Mouse (Mus musculus): Measurements from ENCODE around the gene Pvr. TPM values are rescaled to one million over a fixed set of nuclear protein-coding genes. Genes with fewer than 3 reads are reported as not detected.

Gene Pvr
- total RNA-seq (2021) = 10 to 100 TPM; 10.7 to 15.3 TPM
- long read RNA-seq, experiment 1, partial matches to known transcripts = 0 of 4 reads
- long read RNA-seq, experiment 1, other reads (novel, unspliced or antisense) = 1 of 4 reads
- long read RNA-seq, experiment 2, partial matches to known transcripts = 0 of 2 reads
- long read RNA-seq, experiment 2, other reads (novel, unspliced or antisense) = 0 of 2 reads

DNA sequence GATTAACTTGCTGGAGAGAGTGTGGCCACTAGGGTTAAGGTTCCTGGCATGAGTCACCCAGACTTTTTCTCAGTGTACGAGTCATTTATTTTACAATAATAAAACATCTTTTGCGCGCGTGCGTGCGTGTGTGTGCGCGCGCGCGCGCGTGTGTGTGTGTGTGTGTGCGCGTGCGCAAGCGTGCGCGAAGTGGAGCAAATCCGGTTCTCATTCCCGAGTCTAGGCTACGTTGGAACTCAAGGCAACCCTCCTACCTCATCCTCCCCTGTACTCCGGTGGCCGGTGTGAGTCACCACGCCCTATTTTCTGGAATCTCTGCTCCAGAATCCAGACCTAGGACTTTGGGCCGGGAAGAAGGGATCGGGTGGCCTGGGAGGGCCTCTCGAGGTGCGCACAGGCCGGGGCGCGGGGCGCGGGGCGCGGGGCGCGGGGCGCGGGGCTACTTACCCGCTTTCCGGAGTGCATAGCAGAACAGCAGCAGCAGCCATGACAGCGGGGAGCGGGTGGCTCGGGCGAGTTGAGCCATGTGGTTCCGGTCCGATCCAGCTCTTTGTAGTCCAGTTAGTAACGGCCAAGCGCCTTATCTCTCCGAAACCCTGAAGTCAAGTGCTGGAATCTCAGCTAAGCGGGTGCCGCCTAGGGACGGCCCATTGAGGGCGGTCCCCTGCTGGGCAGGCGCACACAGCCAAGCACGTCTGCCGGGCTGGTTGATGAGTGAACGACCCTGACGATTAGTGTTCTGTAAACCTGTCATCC, at the start of gene Pvr:
TSS of gene Pvr (minus strand) at position 655 of the 756 bp plus-strand sequence.
- DNase-seq = peak; percentile 59

- DNase-seq = no peak
These were observed 49.2 kb upstream of the Pvr start for GRCm38 (mm10) chr7:19970196-19970595.

DNA sequence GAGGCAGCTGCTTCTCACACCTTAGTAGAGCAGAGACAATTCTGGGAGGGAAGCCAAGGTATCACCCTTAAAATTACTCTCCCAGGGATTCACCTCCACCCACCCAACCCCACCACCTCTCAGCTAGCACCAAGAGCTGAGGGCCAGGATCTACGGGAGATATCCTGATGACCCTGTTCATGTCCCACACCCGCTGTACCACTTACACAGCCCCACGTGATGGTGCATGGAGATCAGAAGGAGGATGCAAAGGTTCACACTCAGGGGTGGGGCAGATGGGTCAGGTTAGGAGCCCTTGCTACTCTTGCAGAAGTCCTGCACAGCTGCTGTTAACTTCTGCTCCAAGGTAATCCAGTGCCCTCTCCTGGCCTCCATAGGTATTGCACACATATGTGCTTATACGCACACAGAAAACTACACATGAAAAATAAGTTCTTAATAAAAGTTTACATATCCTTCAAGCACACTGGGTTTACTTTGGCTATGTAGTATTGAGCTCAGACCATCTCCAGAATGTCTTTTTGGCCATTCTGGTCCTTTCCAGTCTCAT, 48.7 kb upstream of the Pvr start:
- DNase-seq = no peak

- DNase-seq = no peak
These were observed 48.1 kb upstream of the Pvr start for GRCm38 (mm10) chr7:19969106-19969505.

GRCm38 (mm10) chr7:19964985-19965579, 44.1 kb upstream of the Pvr start, which contains the start of gene Ceacam20:
TSS of gene Ceacam20 (plus strand) at chr7:19965412.
- DNase-seq = no peak

DNA sequence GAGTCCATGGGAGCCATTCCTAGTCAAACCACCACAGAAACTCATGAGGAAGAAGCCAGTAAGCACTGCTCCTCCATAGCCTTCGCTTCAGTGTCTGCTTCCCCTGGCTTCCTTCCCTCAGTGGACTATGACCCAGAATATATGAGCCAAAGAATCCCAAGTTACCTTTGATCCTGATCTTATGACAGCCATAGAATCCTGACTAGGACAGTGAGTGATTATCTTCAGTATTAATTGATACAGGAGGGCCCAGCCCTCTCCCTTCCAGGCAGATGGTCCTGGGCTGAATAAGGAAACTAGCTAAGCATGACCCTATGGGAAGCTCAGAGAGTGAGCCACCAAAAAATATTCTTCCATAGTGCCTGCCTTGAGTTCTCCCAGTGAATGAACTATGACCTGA, 41.5 kb upstream of the Pvr start:
- no peak for DNase-seq

DNA sequence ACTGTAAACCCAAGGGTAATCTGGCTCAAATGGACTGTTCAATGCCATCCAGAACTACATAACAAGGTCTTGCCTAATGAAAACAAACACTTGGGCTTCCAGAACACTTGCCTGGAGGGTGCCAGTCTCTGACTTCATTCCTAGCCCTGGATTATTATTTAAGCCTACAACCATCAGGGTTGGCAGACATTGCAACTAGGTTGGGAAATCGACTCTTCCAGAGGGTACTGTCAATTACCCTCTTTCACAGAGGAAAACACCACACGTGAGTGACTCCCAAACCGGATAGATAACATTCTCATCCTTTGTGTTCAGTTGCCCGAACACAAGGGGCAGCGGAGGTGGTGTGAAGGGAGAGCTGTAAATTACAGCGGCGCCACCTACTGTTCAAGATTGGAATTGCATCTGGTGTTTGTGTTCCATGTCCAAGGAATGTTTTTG, 35.4 kb upstream of the Pvr start:
- DNase-seq = peak; percentile 94

GRCm38 (mm10) chr7:19955861-19956260, 34.9 kb upstream of the Pvr start:
- DNase-seq = no peak

- no peak for DNase-seq
These were observed 32.1 kb upstream of the Pvr start for GRCm38 (mm10) chr7:19953054-19953453.

DNA sequence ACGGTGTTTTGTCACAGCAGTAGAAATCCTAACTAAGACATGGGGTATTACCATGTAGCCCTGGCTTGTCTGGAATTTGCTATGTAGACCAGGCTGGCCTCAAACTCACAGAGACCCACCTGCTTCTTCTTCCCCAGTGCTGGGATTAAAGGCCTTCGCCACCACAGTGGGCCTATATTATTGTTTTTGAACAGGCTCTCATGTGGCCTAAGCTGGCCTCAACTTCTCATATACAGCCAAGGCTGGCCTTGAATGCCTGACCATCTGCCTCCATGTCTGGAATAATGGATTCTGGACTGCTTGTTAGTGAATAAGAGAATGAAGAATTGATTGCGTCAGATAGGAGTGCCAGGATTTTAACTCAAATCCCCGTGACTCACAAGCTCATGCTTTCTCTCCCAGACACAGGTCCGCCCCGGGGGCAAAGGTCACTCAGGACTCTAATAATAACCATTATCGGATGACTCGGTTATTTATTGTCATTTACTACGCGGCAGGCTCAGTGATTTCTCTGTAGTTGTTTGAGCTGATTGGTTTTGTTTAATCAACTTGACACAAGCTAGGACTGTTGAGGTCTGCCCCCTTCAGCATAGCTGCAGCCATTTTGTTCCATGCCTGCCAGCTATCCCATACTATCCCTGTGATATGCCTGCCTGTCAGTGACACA, 31.5 kb upstream of the Pvr start:
- DNase-seq = no peak

DNA sequence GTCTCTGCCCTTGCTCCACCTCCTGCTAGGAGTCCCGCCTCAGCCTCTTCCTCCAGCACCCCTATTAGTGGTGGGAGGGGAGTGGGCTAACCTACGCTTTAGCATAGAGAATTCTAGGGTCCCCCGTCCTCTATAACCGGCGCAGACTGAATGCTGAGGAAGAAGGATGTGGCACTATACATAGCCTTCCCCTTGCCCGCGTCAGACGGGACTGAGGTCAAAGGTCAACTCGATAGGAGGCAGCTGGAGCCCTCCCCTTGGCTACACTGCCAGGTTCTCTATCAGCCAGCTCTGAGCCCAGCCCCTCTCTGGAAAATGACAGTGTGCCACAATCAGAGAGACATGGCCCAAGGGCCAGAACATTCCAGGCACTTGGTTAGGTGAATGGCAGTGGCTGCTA, 29.6 kb upstream of the Pvr start, which contains the start of gene Igsf23:
TSS of gene Igsf23 (minus strand) at position 168 of the 400 bp plus-strand sequence.
- no peak for DNase-seq

GRCm38 (mm10) chr7:19949996-19950395, 29.0 kb upstream of the Pvr start:
- DNase-seq = no peak

DNA sequence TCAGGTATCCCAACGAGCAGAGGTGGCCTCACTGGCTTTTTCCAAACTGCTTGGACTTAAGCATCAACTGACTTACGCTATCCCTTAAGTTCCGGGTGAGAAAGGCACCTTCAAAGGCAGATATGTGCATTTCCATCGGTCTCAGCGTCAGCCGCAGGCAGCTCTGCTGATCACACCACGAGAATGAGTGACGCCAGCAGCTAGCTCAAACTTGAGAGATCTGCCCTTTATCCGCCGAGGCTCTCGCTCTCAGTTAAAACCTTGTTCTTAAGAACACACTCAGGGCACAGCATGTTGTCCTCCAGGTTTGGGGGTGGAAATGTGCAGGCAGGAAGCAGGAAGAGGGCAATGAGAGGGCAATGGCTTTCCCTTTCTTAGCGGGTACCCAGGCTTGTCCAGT, 28.0 kb upstream of the Pvr start:
- DNase-seq = no peak

- DNase-seq = no peak
These were observed 25.0 kb upstream of the Pvr start for GRCm38 (mm10) chr7:19945821-19946515.

- no peak for DNase-seq
These were observed 24.2 kb upstream of the Pvr start for GRCm38 (mm10) chr7:19945201-19945600.

GRCm38 (mm10) chr7:19944709-19945108, 23.7 kb upstream of the Pvr start:
- DNase-seq = no peak

- DNase-seq = no peak
These were observed 19.3 kb upstream of the Pvr start for GRCm38 (mm10) chr7:19940256-19940655.

DNA sequence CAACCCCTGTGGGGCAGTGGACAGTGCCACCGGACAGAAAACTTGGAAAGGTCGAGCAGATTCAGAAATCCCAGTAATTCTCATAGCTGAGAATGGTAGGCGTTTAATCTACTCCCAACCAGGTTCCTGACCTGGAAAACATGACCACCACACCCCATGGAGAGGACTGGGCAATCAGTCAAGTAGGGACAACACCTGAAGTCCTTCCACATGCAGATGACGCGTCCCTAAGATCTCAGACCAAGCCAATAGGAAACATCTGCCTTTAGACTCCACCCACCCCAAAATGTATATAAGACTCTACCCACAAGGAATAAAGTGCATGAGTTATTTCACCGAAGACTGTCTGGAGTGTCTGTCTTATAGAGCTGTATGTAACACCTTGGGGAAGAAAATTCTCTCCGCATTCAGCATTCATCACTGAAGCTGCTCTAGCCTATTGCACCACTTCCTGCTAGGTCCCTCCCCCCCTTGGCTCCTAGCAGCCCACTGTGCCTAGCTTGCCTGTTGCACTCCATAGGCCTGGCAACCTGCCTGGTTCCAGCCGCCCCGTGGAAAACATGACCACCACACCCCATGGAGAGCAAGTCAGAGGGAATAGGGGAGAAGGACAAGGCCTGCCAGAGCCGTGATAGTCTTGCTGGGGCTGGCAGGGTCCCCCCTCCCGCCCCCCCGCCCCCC, 18.7 kb upstream of the Pvr start:
- peak; percentile 84 for DNase-seq

- DNase-seq = no peak
These were observed 16.4 kb upstream of the Pvr start for GRCm38 (mm10) chr7:19937229-19937821.

- no peak for DNase-seq
These were observed 15.0 kb upstream of the Pvr start for GRCm38 (mm10) chr7:19935961-19936360.

Measured in gastrocnemius, postnatal 10 days (tissue).